Mouse (Mus musculus) Patski (cell line): ENCODE measurements around the gene Nos1. TPM values are rescaled to one million over a fixed set of nuclear protein-coding genes. Genes with fewer than 3 reads are reported as not detected.

Source experiments
- ATAC-seq: fragments of 100-300 bp; one replicate; pipeline ENCODE4 v1.8.0; 2021
- CTCF ChIA-PET: fragments of 350-600 bp; sonication (Branson Sonifier 250); formaldehyde crosslinking; loops from one replicate; lab custom pipeline; 2022; ENCODE audit warnings: inconsistent platforms; lab: Charles Lee
- POLR2A ChIA-PET: fragments of 350-600 bp; sonication (Branson Sonifier 250); formaldehyde crosslinking; loops from one replicate; lab custom pipeline; 2022; ENCODE audit warnings: antibody characterized with exemption, inconsistent platforms; lab: Charles Lee
- DNase-seq: peaks from one replicate; pipeline ENCODE4 v3.0.0-alpha.2; 2011; ENCODE audit warnings: low read depth, low spot score
- H3K27me3 ChIP-seq: fragments of 371-371 bp; one replicate; pipeline ENCODE4 v1.5.1; 2021
- CTCF ChIP-seq: fragments of 100-300 bp; IDR thresholded peaks from one replicate; pipeline ENCODE4 v1.5.1; 2021
- in situ Hi-C: fragments of 300-500 bp; cut with MboI; formaldehyde crosslinking; loops from 3 replicates; pipeline ENCODE4 v1.11.1; 2018; ENCODE audit warnings: low pct_unique_long_range_greater_than_20kb, mixed read lengths
- polyA plus RNA-seq: library from polyadenylated mRNA; unstranded; gene quantifications from one replicate; pipeline ENCODE4 v1.2.3, GENCODE M21; 2021

Nos1 gene
- polyA plus RNA-seq, 1 experiment from 2014 or later = 0.01 TPM

DNA sequence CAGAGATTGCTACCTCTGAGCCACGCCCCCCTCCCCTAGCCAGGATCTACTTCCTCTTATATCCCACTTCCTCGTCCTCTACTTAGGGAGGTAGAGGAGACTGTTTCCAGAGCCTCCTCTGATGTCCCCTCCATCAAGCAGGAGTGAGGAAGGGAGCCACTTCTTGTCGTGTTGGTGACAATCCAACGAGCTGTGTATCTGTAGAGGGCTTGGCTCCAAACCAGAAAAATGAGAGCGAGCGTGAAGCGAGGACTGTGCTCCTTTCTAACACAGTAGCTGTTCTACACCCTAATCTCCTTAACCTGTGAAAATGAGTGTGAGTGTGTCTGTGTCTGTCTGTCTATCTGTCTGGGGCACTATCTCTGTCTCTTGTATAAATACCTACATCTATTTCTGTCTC lies 58.7 kb downstream of the Nos1 start:
- in situ Hi-C loops = loop anchor here (5.0 kb wide), 1 partner anchor 327 kb away; no protein-coding TSS in a partner anchor
- H3K27me3 ChIP-seq = peaks cover 39% of the 10 kb centered on the region
- ATAC-seq (no peak), DNase-seq (no peak)
- ChIA-PET CTCF (no interaction called here), POLR2A (no interaction called here)
- TF ChIP-seq CTCF = no peak

GRCm38 (mm10) chr5:117840203-117840602 lies 59.4 kb downstream of the Nos1 start:
- TF ChIP-seq CTCF = no peak
- in situ Hi-C loops = no loop called here
- DNase-seq (no peak), ATAC-seq (no peak)
- CTCF ChIA-PET = no interaction called here
- POLR2A ChIA-PET = no interaction called here
- H3K27me3 ChIP-seq = peaks cover 39% of the 10 kb centered on the region

GRCm38 (mm10) chr5:117840988-117841387 lies 60.2 kb downstream of the Nos1 start:
- ChIA-PET CTCF (no interaction called here), POLR2A (no interaction called here)
- no peak for DNase-seq
- no peak for ATAC-seq
- H3K27me3 ChIP-seq = peaks cover 39% of the 10 kb centered on the region
- in situ Hi-C loops = no loop called here
- no peak for TF ChIP-seq CTCF

DNA sequence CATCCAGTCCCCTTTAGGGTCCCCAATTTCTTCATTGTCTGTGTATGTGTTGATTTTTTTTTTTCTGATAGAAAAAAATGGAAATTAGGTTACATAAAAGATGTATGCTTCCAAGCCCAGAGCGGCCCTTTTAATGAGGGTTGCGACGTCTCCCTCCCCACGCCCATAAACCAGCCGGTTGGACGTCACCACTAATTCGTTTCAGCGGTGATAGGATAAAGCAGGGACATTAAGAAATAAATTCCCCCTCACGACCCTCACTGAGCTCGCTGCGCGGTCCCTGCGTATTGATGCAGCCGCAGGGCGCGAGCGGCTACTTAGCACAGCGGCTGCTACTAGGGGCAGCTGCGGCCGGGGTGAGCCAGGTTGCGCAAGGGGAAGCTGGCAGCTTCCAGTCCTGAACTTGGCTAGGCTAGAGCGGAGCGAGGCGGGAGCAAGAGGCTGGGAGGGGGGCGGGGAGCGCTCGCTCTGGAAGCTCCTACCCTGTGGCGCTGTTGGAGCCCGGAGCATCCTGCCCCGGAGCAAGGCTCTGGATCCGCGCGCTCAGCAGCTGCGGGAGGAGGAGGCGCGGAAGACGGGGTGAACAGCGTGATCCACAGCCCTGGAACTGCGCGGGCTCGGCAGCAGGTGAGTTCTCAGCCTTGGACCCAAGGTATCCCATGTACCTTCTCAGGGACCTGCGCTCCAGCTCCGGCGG lies 61.0 kb downstream of the Nos1 start:
- ATAC-seq = no peak
- CTCF ChIA-PET = no interaction called here
- no peak for DNase-seq
- H3K27me3 ChIP-seq = peaks cover 41% of the 10 kb centered on the region
- POLR2A ChIA-PET = no interaction called here
- in situ Hi-C loops = no loop called here
- no peak for TF ChIP-seq CTCF

DNA sequence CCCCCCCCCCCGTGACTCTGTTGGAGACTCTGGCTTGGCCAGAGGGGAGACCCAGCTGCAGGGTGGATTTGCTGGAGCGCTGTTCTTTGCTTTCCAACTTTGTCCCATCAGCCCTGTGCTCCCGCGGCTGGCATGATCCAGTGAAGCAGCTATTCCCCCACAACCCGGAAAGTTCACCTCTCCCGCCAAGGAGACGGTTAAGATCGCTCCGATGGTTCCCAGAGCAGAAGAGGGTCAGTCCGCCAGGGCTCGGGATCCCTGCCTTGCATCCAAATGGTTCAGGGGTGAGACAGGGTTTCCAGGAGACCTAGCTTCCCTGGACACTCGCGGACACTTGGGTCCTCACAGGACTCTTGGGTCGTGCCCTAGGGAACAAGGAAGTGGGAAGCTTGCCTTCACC lies 61.9 kb downstream of the Nos1 start:
- DNase-seq = no peak
- ChIA-PET POLR2A (no interaction called here), CTCF (no interaction called here)
- ATAC-seq = no peak
- TF ChIP-seq CTCF = no peak
- H3K27me3 ChIP-seq = peaks cover 38% of the 10 kb centered on the region
- in situ Hi-C loops = no loop called here

GRCm38 (mm10) chr5:117844611-117845010 lies 63.8 kb downstream of the Nos1 start:
- in situ Hi-C loops = no loop called here
- no peak for DNase-seq
- CTCF ChIA-PET = no interaction called here
- POLR2A ChIA-PET = no interaction called here
- H3K27me3 ChIP-seq = peaks cover 30% of the 10 kb centered on the region
- no peak for ATAC-seq
- TF ChIP-seq CTCF = no peak

- ATAC-seq (no peak), DNase-seq (no peak)
- H3K27me3 ChIP-seq = peaks cover 31% of the 10 kb centered on the region
- CTCF ChIA-PET = no interaction called here
- no peak for TF ChIP-seq CTCF
- POLR2A ChIA-PET = no interaction called here
- in situ Hi-C loops = no loop called here
Observed at GRCm38 (mm10) chr5:117850474-117850873, 69.6 kb downstream of the Nos1 start.

- no peak for ATAC-seq
Observed at GRCm38 (mm10) chr5:117853741-117854140, 72.9 kb downstream of the Nos1 start.

GRCm38 (mm10) chr5:117864588-117865300 lies 83.9 kb downstream of the Nos1 start:
- DNase-seq (no peak), ATAC-seq (no peak)
- CTCF ChIA-PET = no interaction called here
- POLR2A ChIA-PET = no interaction called here
- TF ChIP-seq CTCF = no peak
- in situ Hi-C loops = no loop called here
- peaks cover 19% of the 10 kb centered on the region for H3K27me3 ChIP-seq

More at GRCm38 (mm10) chr5:117853741-117854140, 72.9 kb downstream of the Nos1 start:
- in situ Hi-C loops = no loop called here
- CTCF ChIA-PET = interaction anchor here (1.1 kb wide), 1 partner anchor 8 kb away, joined by 3 read pairs; no protein-coding TSS in a partner anchor
- DNase-seq = no peak
- peaks cover 25% of the 10 kb centered on the region for H3K27me3 ChIP-seq
- POLR2A ChIA-PET = no interaction called here
- TF ChIP-seq CTCF = no peak

GRCm38 (mm10) chr5:117865876-117866275 lies 85.0 kb downstream of the Nos1 start:
- no peak for DNase-seq
- no peak for ATAC-seq
- no peak for TF ChIP-seq CTCF
- H3K27me3 ChIP-seq = peaks cover 20% of the 10 kb centered on the region
- POLR2A ChIA-PET = no interaction called here
- CTCF ChIA-PET = no interaction called here
- in situ Hi-C loops = no loop called here

DNA sequence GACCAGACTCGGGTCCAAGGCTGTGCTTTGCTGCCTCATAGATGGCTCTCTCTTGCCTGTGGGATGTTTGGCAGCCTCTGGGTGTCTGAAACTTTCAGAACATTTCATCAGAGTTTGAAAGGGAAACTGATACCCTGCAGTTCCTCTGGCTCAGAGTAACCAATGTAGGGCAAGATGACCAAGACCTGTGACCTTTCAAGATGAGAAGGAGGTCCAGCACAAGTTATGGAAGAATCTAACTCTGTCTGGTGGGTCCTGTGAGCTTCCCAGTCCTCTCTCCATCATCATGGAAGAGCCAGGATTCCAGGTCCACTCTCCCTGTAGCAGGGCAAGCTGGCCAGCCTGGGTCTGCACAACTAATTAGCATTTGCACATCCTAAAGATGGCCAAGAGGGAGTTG lies 90.8 kb downstream of the Nos1 start:
- POLR2A ChIA-PET = no interaction called here
- ATAC-seq = no peak
- CTCF ChIA-PET = no interaction called here
- peaks cover 14% of the 10 kb centered on the region for H3K27me3 ChIP-seq
- no peak for DNase-seq
- no peak for TF ChIP-seq CTCF
- in situ Hi-C loops = no loop called here
